Mouse (Mus musculus): ENCODE data around the gene Kcnh1. TPM values are rescaled to one million over a fixed set of nuclear protein-coding genes. Genes with fewer than 3 reads are reported as not detected.

Kcnh1 gene
- polyA plus RNA-seq, 1 experiment = 0.14 TPM

- no peak for TF ChIP-seq CTCF (IDR thresholded peaks at IDR 0.05; ENCODE audit: control insufficient read depth, insufficient read depth, insufficient replicate concordance, low read depth, low read length)
- Histone ChIP-seq H3K4me1 (ENCODE audit: control insufficient read depth, insufficient read depth, low read length) (no peaks in the 10 kb centered on the region), H3K27ac (ENCODE audit: control insufficient read depth, insufficient read depth, low read depth, low read length) (no peak overlapping the region), H3K4me3 (ENCODE audit: control insufficient read depth, low read depth, low read length) (no peak overlapping the region), H3K27me3 (ENCODE audit: control insufficient read depth, insufficient read depth, low read length) (no peaks in the 10 kb centered on the region), H3K36me3 (ENCODE audit: control insufficient read depth, insufficient read depth, low read length) (no peaks in the 10 kb centered on the region)
These were observed 329.1 kb downstream of the Kcnh1 start for GRCm38 (mm10) chr1:192519713-192520112.

GRCm38 (mm10) chr1:192520836-192521435, 330.4 kb downstream of the Kcnh1 start:
- TF ChIP-seq CTCF (IDR thresholded peaks at IDR 0.05; ENCODE audit: control insufficient read depth, insufficient read depth, insufficient replicate concordance, low read depth, low read length) (no peak), POLR2A (IDR thresholded peaks at IDR 0.05; ENCODE audit: control insufficient read depth, low read depth, low read length) (no peak)
- H3K36me3 ChIP-seq (ENCODE audit: control insufficient read depth, insufficient read depth, low read length) = no peaks in the 10 kb centered on the region
- H3K27ac ChIP-seq (ENCODE audit: control insufficient read depth, insufficient read depth, low read depth, low read length) = no peak overlapping the region
- no peak overlapping the region for H3K4me3 ChIP-seq (ENCODE audit: control insufficient read depth, low read depth, low read length)
- no peaks in the 10 kb centered on the region for H3K4me1 ChIP-seq (ENCODE audit: control insufficient read depth, insufficient read depth, low read length)
- no peaks in the 10 kb centered on the region for H3K27me3 ChIP-seq (ENCODE audit: control insufficient read depth, insufficient read depth, low read length)

GRCm38 (mm10) chr1:192522376-192523178, 332.0 kb downstream of the Kcnh1 start:
- Histone ChIP-seq H3K4me3 (ENCODE audit: control insufficient read depth, low read depth, low read length) (no peak overlapping the region), H3K4me1 (ENCODE audit: control insufficient read depth, insufficient read depth, low read length) (no peaks in the 10 kb centered on the region), H3K27me3 (ENCODE audit: control insufficient read depth, insufficient read depth, low read length) (no peaks in the 10 kb centered on the region), H3K36me3 (ENCODE audit: control insufficient read depth, insufficient read depth, low read length) (no peaks in the 10 kb centered on the region), H3K27ac (ENCODE audit: control insufficient read depth, insufficient read depth, low read depth, low read length) (no peak overlapping the region)
- TF ChIP-seq POLR2A (IDR thresholded peaks at IDR 0.05; ENCODE audit: control insufficient read depth, low read depth, low read length) = no peak
- no peak for TF ChIP-seq CTCF (IDR thresholded peaks at IDR 0.05; ENCODE audit: control insufficient read depth, insufficient read depth, insufficient replicate concordance, low read depth, low read length)

DNA sequence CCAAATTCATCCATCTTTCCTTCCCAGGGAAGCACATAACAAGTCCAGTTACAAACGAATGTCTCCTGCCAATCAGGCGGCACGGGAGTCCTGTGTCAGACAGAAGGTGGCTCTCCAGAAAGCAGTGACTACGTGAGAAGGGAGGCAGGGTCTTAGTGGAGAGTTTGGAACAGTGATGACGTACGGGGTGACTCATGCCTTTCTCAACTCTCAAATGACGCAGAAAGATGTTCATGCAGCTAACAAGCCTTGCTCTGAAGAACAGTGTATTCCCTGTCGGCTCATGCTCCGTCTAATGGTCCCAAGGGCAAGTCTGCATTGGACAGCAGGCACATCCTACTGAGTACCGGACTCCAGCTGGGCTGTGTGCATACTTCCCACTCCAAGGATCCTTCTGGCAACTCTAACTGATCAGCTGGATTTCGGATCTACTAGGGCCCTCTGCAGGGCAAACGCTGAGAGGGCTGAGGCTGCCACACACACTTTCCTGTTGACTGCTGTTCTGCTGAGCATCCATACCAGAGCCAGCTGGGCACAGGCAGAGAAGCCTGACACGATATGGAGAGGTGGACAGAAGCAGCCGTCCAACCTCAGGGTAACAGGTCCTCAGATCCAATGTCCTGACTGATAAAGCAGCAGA, 335.3 kb downstream of the Kcnh1 start:
- H3K4me1 ChIP-seq (ENCODE audit: control insufficient read depth, insufficient read depth, low read length) = no peaks in the 10 kb centered on the region
- H3K27ac ChIP-seq (ENCODE audit: control insufficient read depth, insufficient read depth, low read depth, low read length) = no peak overlapping the region
- no peaks in the 10 kb centered on the region for H3K27me3 ChIP-seq (ENCODE audit: control insufficient read depth, insufficient read depth, low read length)
- no peak overlapping the region for H3K4me3 ChIP-seq (ENCODE audit: control insufficient read depth, low read depth, low read length)
- TF ChIP-seq CTCF (IDR thresholded peaks at IDR 0.05; ENCODE audit: control insufficient read depth, insufficient read depth, insufficient replicate concordance, low read depth, low read length) (no peak), POLR2A (IDR thresholded peaks at IDR 0.05; ENCODE audit: control insufficient read depth, low read depth, low read length) (no peak)
- no peaks in the 10 kb centered on the region for H3K36me3 ChIP-seq (ENCODE audit: control insufficient read depth, insufficient read depth, low read length)

DNA sequence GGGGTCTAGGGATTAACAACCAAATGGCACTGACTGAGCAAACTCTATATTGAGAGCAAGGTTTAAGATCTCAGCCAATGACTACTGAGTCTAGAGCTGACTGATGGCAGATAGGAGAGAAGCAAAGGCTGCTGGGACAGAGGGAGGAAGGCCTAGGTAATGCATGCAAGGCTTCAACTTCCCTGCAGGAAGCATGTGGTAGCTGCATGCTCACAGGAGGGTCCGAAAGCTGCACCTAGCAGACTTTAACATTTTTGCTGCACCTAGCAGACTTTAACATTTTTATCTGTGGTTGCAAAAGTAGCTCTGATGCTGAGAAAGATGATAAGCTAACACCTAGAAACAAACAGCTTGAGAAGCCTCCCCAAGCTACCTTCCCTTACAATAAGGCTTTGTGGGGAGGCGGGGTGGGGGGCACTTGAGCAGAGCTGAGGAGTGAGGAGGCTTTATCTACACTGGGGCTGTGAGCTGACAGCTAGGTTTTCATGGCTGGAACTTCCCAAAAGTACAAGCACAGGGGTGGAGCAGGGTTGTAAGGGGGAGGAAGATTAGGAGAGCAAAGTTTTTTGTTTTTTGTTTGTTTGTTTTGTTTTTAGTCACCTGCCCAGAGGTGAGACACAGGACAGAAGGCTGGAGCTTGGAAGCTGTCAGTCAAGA, 341.0 kb downstream of the Kcnh1 start:
- TF ChIP-seq CTCF (IDR thresholded peaks at IDR 0.05; ENCODE audit: control insufficient read depth, insufficient read depth, insufficient replicate concordance, low read depth, low read length) = no peak
- no peak for TF ChIP-seq POLR2A (IDR thresholded peaks at IDR 0.05; ENCODE audit: control insufficient read depth, low read depth, low read length)
- Histone ChIP-seq H3K4me1 (ENCODE audit: control insufficient read depth, insufficient read depth, low read length) (no peaks in the 10 kb centered on the region), H3K4me3 (ENCODE audit: control insufficient read depth, low read depth, low read length) (no peak overlapping the region), H3K36me3 (ENCODE audit: control insufficient read depth, insufficient read depth, low read length) (no peaks in the 10 kb centered on the region), H3K27me3 (ENCODE audit: control insufficient read depth, insufficient read depth, low read length) (no peaks in the 10 kb centered on the region), H3K27ac (ENCODE audit: control insufficient read depth, insufficient read depth, low read depth, low read length) (no peak overlapping the region)

DNA sequence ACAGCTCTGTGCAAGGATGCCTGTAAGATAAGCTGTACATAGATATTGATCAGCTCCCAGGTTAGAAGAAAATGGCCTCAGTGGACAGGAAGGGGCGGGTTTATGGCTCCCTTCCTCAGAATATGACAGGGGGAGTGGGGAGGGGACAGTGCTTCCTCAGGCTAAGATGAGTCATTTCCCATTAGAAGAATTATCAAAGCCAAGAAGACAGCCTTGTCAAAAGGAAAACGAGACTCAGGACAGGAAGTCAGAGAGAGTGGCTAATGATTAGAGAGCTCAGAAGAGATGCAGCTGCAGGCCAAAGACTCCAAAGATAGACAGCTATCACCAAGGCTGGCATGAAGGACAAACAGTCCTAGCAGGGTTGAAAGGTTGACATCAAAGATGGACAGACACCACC, 341.6 kb downstream of the Kcnh1 start:
- no peaks in the 10 kb centered on the region for H3K4me1 ChIP-seq (ENCODE audit: control insufficient read depth, insufficient read depth, low read length)
- H3K4me3 ChIP-seq (ENCODE audit: control insufficient read depth, low read depth, low read length) = no peak overlapping the region
- H3K27ac ChIP-seq (ENCODE audit: control insufficient read depth, insufficient read depth, low read depth, low read length) = no peak overlapping the region
- TF ChIP-seq CTCF (IDR thresholded peaks at IDR 0.05; ENCODE audit: control insufficient read depth, insufficient read depth, insufficient replicate concordance, low read depth, low read length) (no peak), POLR2A (IDR thresholded peaks at IDR 0.05; ENCODE audit: control insufficient read depth, low read depth, low read length) (no peak)
- H3K27me3 ChIP-seq (ENCODE audit: control insufficient read depth, insufficient read depth, low read length) = no peaks in the 10 kb centered on the region
- no peaks in the 10 kb centered on the region for H3K36me3 ChIP-seq (ENCODE audit: control insufficient read depth, insufficient read depth, low read length)

GRCm38 (mm10) chr1:192533016-192533415, 342.4 kb downstream of the Kcnh1 start:
- TF ChIP-seq CTCF (IDR thresholded peaks at IDR 0.05; ENCODE audit: control insufficient read depth, insufficient read depth, insufficient replicate concordance, low read depth, low read length) (no peak), POLR2A (IDR thresholded peaks at IDR 0.05; ENCODE audit: control insufficient read depth, low read depth, low read length) (no peak)
- no peak overlapping the region for H3K27ac ChIP-seq (ENCODE audit: control insufficient read depth, insufficient read depth, low read depth, low read length)

More at GRCm38 (mm10) chr1:192533016-192533415, 342.4 kb downstream of the Kcnh1 start:
- Histone ChIP-seq H3K27me3 (ENCODE audit: control insufficient read depth, insufficient read depth, low read length) (no peaks in the 10 kb centered on the region), H3K4me3 (ENCODE audit: control insufficient read depth, low read depth, low read length) (no peak overlapping the region), H3K4me1 (ENCODE audit: control insufficient read depth, insufficient read depth, low read length) (no peaks in the 10 kb centered on the region), H3K36me3 (ENCODE audit: control insufficient read depth, insufficient read depth, low read length) (no peaks in the 10 kb centered on the region)

Data from testis, adult 2 months (tissue).